Mouse (Mus musculus): ENCODE measurements around the gene Cacna1h. TPM values are rescaled to one million over a fixed set of nuclear protein-coding genes. Genes with fewer than 3 reads are reported as not detected.

The Cacna1h gene
- polyA plus RNA-seq, 1 experiment from 2014 or later: 9.7 TPM

GRCm38 (mm10) chr17:25441417-25441816 lies 7.8 kb upstream of the Cacna1h start:
- Histone ChIP-seq H3K36me3 (no peaks in the 10 kb centered on the region), H3K4me1 (replicated peaks) (peaks cover 8% of the 10 kb centered on the region), H3K27me3 (peaks cover 10% of the 10 kb centered on the region; the same call in 1 of the 2 replicates), H3K27ac (no peak overlapping the region), H3K9ac (no peak overlapping the region), H3K9me3 (no peaks in the 10 kb centered on the region), H3K4me3 (no peak overlapping the region), H3K4me2 (no peak overlapping the region)
- no peak for ATAC-seq (ENCODE audit: low FRiP score)
- 80% methylated on average over 6 of the region's 6 CpGs for WGBS

- Histone ChIP-seq H3K27me3 (peaks cover 59% of the 10 kb centered on the region), H3K27ac (peak overlapping the region; percentile 90), H3K36me3 (peaks cover 3% of the 10 kb centered on the region; the same call in 1 of the 2 replicates), H3K9ac (peak overlapping the region; percentile 94), H3K4me3 (peak overlapping the region; percentile 80), H3K4me2 (peak overlapping the region; percentile 72), H3K4me1 (replicated peaks) (peaks cover 54% of the 10 kb centered on the region), H3K9me3 (no peaks in the 10 kb centered on the region)
- ATAC-seq (ENCODE audit: low FRiP score): peak; percentile 55
- WGBS: 1% methylated on average over 35 of the region's 40 CpGs
Measured at GRCm38 (mm10) chr17:25433223-25433616, 363 bp downstream of the Cacna1h start.

- H3K36me3 ChIP-seq: peaks cover 9% of the 10 kb centered on the region; the same call in 1 of the 2 replicates
- H3K27ac ChIP-seq: peak overlapping the region; percentile 90
- H3K4me2 ChIP-seq: peak overlapping the region; percentile 72
- peak overlapping the region; percentile 94 for H3K9ac ChIP-seq
- peaks cover 60% of the 10 kb centered on the region for H3K4me1 ChIP-seq (replicated peaks)
- WGBS: under 1% methylated on average over 53 of the region's 53 CpGs
- H3K4me3 ChIP-seq: peak overlapping the region; percentile 80
- no peaks in the 10 kb centered on the region for H3K9me3 ChIP-seq
- ATAC-seq (ENCODE audit: low FRiP score): peak; percentile 11; the same call in 1 of the 2 replicates
- H3K27me3 ChIP-seq: peaks cover 58% of the 10 kb centered on the region
Measured at GRCm38 (mm10) chr17:25432433-25433181, 976 bp downstream of the Cacna1h start.

- WGBS: 59% methylated on average over 8 of the region's 8 CpGs
- Histone ChIP-seq H3K36me3 (peaks cover 10% of the 10 kb centered on the region; the same call in 1 of the 2 replicates), H3K4me2 (peak overlapping the region; percentile 72), H3K27me3 (peaks cover 61% of the 10 kb centered on the region), H3K9me3 (no peaks in the 10 kb centered on the region), H3K9ac (peak overlapping the region; percentile 94), H3K27ac (no peak overlapping the region), H3K4me1 (replicated peaks) (peaks cover 81% of the 10 kb centered on the region), H3K4me3 (peak overlapping the region; percentile 80; the same call in 1 of the 2 replicates)
- no peak for ATAC-seq (ENCODE audit: low FRiP score)
Measured at GRCm38 (mm10) chr17:25430534-25430933, 3.0 kb downstream of the Cacna1h start.

GRCm38 (mm10) chr17:25429886-25430285 lies 3.7 kb downstream of the Cacna1h start:
- peaks cover 55% of the 10 kb centered on the region for H3K27me3 ChIP-seq
- H3K4me1 ChIP-seq (replicated peaks): peaks cover 84% of the 10 kb centered on the region
- no peaks in the 10 kb centered on the region for H3K9me3 ChIP-seq
- peaks cover 10% of the 10 kb centered on the region; the same call in 1 of the 2 replicates for H3K36me3 ChIP-seq
- peak overlapping the region; percentile 72; the same call in 1 of the 2 replicates for H3K4me2 ChIP-seq
- H3K9ac ChIP-seq: peak overlapping the region; percentile 94; the same call in 1 of the 2 replicates
- ATAC-seq (ENCODE audit: low FRiP score): no peak
- WGBS: 49% methylated on average over 6 of the region's 6 CpGs
- no peak overlapping the region for H3K27ac ChIP-seq
- no peak overlapping the region for H3K4me3 ChIP-seq

GRCm38 (mm10) chr17:25429240-25429639 lies 4.3 kb downstream of the Cacna1h start:
- Histone ChIP-seq H3K27me3 (peaks cover 51% of the 10 kb centered on the region), H3K36me3 (peaks cover 10% of the 10 kb centered on the region; the same call in 1 of the 2 replicates), H3K27ac (no peak overlapping the region), H3K4me1 (replicated peaks) (peaks cover 84% of the 10 kb centered on the region), H3K9me3 (no peaks in the 10 kb centered on the region), H3K9ac (no peak overlapping the region), H3K4me2 (no peak overlapping the region), H3K4me3 (no peak overlapping the region)
- WGBS: 64% methylated on average over 5 of the region's 5 CpGs
- ATAC-seq (ENCODE audit: low FRiP score): no peak

- H3K9ac ChIP-seq: 0 out of 2 replicates have a peak overlapping the region, but pooled peaks have one; percentile 5
- 28% methylated on average over 10 of the region's 10 CpGs for WGBS
- H3K4me1 ChIP-seq (replicated peaks): peaks cover 80% of the 10 kb centered on the region
- no peak overlapping the region for H3K27ac ChIP-seq
- peaks cover 60% of the 10 kb centered on the region for H3K27me3 ChIP-seq
- H3K4me2 ChIP-seq: no peak overlapping the region
- H3K4me3 ChIP-seq: no peak overlapping the region
- no peaks in the 10 kb centered on the region for H3K9me3 ChIP-seq
- peaks cover 14% of the 10 kb centered on the region for H3K36me3 ChIP-seq
- ATAC-seq (ENCODE audit: low FRiP score): peak; percentile 23
Measured at GRCm38 (mm10) chr17:25427441-25427840, 6.1 kb downstream of the Cacna1h start.

GRCm38 (mm10) chr17:25425996-25426395 lies 7.6 kb downstream of the Cacna1h start:
- Histone ChIP-seq H3K9me3 (no peaks in the 10 kb centered on the region), H3K27me3 (peaks cover 46% of the 10 kb centered on the region), H3K4me3 (no peak overlapping the region), H3K9ac (peak overlapping the region; percentile 49; the same call in 1 of the 2 replicates), H3K36me3 (peaks cover 22% of the 10 kb centered on the region), H3K27ac (no peak overlapping the region), H3K4me2 (no peak overlapping the region), H3K4me1 (replicated peaks) (peaks cover 66% of the 10 kb centered on the region)
- no peak for ATAC-seq (ENCODE audit: low FRiP score)
- 70% methylated on average over 2 of the region's 2 CpGs for WGBS

GRCm38 (mm10) chr17:25424526-25425080 lies 9.0 kb downstream of the Cacna1h start:
- no peak overlapping the region for H3K4me2 ChIP-seq
- no peak overlapping the region for H3K9ac ChIP-seq
- no peak overlapping the region for H3K4me3 ChIP-seq
- H3K9me3 ChIP-seq: no peaks in the 10 kb centered on the region
- H3K27ac ChIP-seq: no peak overlapping the region
- peaks cover 66% of the 10 kb centered on the region for H3K4me1 ChIP-seq (replicated peaks)
- H3K27me3 ChIP-seq: peaks cover 33% of the 10 kb centered on the region; the same call in 1 of the 2 replicates
- ATAC-seq (ENCODE audit: low FRiP score): no peak
- peaks cover 22% of the 10 kb centered on the region for H3K36me3 ChIP-seq
- 15% methylated on average over 8 of the region's 8 CpGs for WGBS

GRCm38 (mm10) chr17:25420998-25421397 lies 12.6 kb downstream of the Cacna1h start:
- H3K4me1 ChIP-seq (replicated peaks): peaks cover 68% of the 10 kb centered on the region

GRCm38 (mm10) chr17:25418926-25419325 lies 14.7 kb downstream of the Cacna1h start:
- H3K4me3 ChIP-seq: no peak overlapping the region
- H3K9ac ChIP-seq: no peak overlapping the region
- no peaks in the 10 kb centered on the region for H3K9me3 ChIP-seq
- peaks cover 12% of the 10 kb centered on the region for H3K36me3 ChIP-seq
- peak overlapping the region; percentile 62 for H3K27ac ChIP-seq
- H3K4me2 ChIP-seq: 0 out of 2 replicates have a peak overlapping the region, but pooled peaks have one; percentile 8
- WGBS: 24% methylated on average over 9 of the region's 9 CpGs
- H3K4me1 ChIP-seq (replicated peaks): peaks cover 69% of the 10 kb centered on the region
- ATAC-seq (ENCODE audit: low FRiP score): 0 out of 2 replicates have a peak, but pooled peaks have one; percentile 40
- peaks cover 10% of the 10 kb centered on the region; the same call in 1 of the 2 replicates for H3K27me3 ChIP-seq

More at GRCm38 (mm10) chr17:25420998-25421397, 12.6 kb downstream of the Cacna1h start:
- H3K9me3 ChIP-seq: no peaks in the 10 kb centered on the region
- peaks cover 12% of the 10 kb centered on the region; the same call in 1 of the 2 replicates for H3K27me3 ChIP-seq
- no peak overlapping the region for H3K4me3 ChIP-seq
- H3K4me2 ChIP-seq: no peak overlapping the region
- peaks cover 12% of the 10 kb centered on the region for H3K36me3 ChIP-seq
- 91% methylated on average over 3 of the region's 3 CpGs for WGBS
- H3K9ac ChIP-seq: no peak overlapping the region
- H3K27ac ChIP-seq: 0 out of 2 replicates have a peak overlapping the region, but pooled peaks have one; percentile 8
- no peak for ATAC-seq (ENCODE audit: low FRiP score)

GRCm38 (mm10) chr17:25417990-25418389 lies 15.6 kb downstream of the Cacna1h start:
- 35% methylated on average over 6 of the region's 6 CpGs for WGBS
- no peak overlapping the region for H3K9ac ChIP-seq
- H3K27me3 ChIP-seq: 0 out of 2 replicates have a peak, but pooled peaks cover under 1% of the 10 kb centered on the region
- peak overlapping the region; percentile 62; the same call in 1 of the 2 replicates for H3K27ac ChIP-seq
- no peak overlapping the region for H3K4me3 ChIP-seq
- no peak overlapping the region for H3K4me2 ChIP-seq
- peaks cover 8% of the 10 kb centered on the region for H3K36me3 ChIP-seq
- no peaks in the 10 kb centered on the region for H3K9me3 ChIP-seq
- ATAC-seq (ENCODE audit: low FRiP score): no peak
- peaks cover 71% of the 10 kb centered on the region for H3K4me1 ChIP-seq (replicated peaks)

Data from hindbrain, embryonic 13.5 days (tissue).